Mouse (Mus musculus) T-helper 17 cell (primary cell): ENCODE results near the gene Wdr25.

Source experiments
- in situ Hi-C, 2 experiments: fragments of 300-600 bp; cut with MboI, MseI; formaldehyde crosslinking; loops; 1 replicate in 1 of 2; 2 replicates in 1 of 2; pipeline ENCODE4 v1.15.1; 2025; ENCODE audit warnings: high pct_unique_total_duplicates in 2 of 2

Gene Wdr25

DNA sequence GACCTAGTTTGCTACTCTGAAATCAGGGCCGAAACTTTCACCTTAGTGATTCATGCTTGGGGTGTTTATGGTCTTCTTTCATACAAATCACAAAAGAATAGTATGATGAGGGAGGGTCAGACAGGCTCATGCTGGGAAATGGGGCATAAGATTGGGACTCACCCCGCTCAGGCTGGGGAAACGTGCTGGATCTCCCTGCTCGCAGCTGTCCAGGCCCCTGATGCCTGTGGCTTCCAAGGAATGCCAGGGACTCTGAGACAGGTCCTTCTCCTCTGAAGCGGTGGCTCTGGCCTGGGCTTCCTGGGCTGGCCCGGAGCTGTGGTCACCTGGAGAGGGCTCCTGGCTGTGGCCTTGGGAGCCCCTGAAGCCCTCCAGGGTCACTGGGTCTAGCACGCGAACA, 165.2 kb downstream of the Wdr25 start:
- in situ Hi-C loops: no loop called here

DNA sequence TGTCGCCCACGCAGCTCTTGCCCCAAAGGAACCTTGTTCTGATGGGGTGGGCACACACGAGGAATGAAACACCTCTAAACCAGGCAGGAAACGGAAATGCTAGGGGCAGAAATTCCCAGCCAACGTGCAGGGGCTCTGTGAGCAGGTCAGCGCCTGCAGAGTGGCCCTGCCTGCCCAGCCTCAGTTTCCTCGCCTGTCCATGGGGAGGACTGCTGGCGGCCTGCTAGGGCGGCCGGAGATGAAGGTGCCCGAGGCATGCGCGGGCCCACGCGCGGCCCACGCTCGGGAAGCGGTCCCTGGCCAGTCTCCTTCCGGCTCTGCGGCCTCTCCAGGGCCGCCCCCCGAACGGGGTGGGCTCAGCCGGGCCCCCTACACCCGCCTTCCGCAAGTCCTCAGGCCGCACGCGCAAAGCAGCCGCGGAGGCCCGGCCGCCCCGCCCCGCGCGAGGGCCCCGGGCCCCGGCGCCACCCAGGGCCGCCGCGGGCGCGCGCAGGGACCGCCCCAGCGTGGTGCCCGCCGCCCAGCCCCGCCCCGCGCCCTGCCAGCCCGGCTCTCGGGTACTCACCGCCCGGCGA, 174.2 kb downstream of the Wdr25 start:
- in situ Hi-C loops: no loop called here

DNA sequence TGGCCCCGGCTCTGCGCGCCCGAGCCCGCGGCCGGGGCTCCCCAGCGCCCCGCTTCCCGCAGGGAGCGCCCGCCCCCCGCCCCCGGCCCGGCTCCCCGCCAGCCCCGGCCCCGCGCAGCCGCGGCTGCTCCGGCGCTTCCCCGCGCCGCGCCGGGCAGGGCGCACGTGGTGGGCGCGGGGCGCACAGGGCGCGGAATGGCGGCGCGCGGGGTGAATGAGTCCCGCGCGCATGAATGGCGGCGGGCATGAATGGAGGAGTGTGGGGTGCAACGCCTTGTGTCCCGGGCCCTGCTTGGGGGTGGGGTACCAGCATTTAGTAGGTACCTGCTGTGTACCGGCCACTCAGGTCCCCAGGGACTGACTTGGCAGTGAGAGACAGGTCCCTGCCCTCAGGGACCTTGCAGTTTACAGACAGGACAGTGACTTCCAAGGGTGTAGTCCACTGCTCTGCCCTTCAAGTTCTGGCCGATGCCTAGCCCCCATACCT, 174.8 kb downstream of the Wdr25 start, which contains the start of gene Begain:
TSS of gene Begain (minus strand) at position 51 of the 487 bp plus-strand sequence.
- in situ Hi-C loops: no loop called here

DNA sequence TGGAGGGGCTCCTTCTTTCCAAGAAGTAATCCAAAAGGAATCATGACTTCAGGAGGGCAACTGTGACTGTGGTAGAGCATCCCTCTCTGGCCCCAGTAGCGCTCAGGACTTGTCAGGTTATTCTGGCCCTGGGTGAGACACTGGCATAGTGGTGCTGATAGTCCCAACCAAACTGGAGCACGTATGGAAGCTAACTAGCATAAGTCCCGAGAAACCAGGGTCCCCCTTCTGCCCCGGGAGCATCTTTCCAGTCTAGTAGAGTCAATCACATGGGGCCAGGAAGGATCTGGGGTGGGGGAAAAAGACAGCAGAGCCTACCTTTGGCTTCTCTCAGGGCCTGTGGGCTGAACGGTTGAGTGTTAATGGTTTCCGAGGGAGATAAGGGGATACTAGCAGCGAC, 175.3 kb downstream of the Wdr25 start:
- in situ Hi-C loops: no loop called here

DNA sequence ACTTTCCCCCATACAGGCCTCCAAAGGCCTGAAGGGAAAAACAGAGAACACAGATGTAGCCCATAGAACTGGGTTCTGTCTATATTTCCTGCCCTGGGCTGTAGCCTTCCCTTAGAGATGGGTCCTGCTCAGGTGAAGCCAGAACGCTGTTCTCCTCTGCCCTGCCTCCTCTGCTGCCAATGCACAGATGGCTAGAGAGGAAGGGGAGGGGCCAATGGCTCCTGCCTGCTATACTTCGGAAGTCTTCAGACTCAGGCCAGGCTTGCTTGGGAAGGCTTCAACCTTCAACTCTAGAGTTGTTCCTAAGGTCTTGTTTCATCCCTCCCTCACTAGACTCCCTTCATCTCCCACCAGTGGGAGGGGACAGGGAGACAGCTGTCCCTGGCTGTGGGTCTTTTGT, 176.3 kb downstream of the Wdr25 start:
- in situ Hi-C loops: no loop called here

DNA sequence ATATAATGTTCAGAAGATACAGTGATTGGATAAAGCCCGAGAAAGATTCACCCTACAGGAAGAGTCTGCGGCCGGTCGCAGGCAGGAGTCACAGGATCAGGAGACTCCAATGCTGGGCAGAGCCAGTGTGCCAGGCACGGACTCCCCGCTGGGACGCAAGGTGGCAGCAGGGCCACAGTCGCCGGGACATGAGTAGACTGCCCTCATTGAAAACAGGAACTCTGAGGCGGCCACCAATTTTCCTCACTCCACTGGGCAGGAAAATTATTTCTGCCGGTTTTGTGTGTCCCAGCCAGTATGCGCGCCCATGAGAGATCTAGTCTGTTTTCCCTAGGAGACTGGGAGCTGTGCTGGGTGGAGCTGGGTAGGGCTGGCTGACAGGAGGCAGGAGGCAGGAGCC, 177.8 kb downstream of the Wdr25 start:
- in situ Hi-C loops: no loop called here

DNA sequence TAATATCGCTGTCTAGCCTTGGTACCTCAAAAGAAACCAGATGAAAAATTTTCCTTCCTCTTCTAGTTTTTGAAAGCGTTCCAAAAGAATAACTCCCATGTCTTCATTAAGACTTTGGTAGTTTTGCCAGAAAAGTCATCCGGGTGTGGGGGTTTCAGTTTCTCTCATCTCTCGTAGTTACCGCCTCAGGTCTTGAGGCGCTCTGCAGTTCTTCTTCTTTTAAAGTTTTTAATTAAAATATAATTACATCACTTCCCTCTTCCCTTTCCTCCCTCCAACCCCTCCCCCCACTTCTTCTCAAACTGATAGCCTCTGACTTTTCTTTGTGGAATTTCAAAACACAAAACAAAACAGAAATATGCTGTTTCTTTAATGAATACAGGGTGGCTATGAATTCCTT, 180.7 kb downstream of the Wdr25 start:
- in situ Hi-C loops: no loop called here

DNA sequence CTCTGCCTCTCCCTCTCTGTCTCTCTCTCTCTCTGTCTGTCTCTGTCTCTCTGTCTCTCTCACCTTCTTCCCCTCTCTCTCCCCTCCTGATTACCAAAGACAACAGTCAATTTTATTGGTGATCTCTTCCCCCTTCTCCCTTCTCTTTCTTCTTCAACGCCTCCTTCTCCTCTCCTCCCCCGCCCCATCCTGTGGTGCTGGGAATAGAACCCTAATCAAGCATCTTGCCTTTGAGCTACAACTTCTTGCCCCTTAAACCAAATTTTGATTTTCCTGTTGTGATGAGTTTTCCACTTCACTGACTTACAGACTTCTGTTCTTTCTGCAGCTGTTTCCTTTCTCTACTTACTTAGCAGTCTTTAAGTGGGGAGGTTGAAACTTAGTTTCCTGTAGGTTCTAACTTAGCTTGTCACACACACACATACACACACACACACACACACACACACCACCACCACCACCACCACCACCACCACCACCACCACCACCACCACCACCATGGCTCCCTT, 181.4 kb downstream of the Wdr25 start:
- in situ Hi-C loops: no loop called here

DNA sequence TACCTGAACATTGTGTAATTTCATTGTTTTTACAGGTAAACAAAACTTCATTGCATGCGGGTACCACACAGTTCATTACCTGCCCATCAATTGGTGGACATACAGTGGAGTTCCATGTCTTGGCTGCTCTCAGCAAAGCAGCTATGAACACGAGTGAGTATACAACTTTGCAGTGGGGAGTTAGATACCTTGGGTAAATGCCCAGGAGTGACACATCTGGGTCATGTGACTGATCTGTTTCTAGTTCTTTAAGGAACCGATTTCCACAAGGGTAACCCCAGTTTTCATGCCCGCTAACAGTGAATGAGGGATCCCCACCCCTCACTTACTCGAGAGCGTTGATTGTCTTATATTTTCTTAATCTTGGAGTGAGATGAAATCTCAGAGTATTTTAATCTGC, 183.6 kb downstream of the Wdr25 start:
- in situ Hi-C loops: no loop called here
